Mouse (Mus musculus) ovary, postnatal 14 days (tissue): ENCODE results near the gene Abhd18.
A peak's percentile ranks its signal among the peaks of the same experiment; 100 is the strongest.
"Not testable (repeated sequence)": the region's sequence is repeated elsewhere in the genome, so short reads cannot be mapped to it uniquely, and the experiment has no call there.

Experiments used
- DNase-seq: peaks from one replicate; pipeline ENCODE4 v3.0.0; 2022; ENCODE audit warnings: low spot score

The Abhd18 gene

DNA sequence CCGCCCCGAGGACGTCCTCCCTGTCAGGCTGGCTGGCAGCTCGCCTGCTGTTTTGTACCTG, at the start of gene Abhd18:
Abhd18 (plus strand) TSS at position 14 of the 61 bp plus-strand sequence.
- DNase-seq, result not testable (repeated sequence)

- DNase-seq, result no peak
These were observed 48.7 kb upstream of the Abhd18 start for GRCm38 (mm10) chr3:40798054-40798453.

DNA sequence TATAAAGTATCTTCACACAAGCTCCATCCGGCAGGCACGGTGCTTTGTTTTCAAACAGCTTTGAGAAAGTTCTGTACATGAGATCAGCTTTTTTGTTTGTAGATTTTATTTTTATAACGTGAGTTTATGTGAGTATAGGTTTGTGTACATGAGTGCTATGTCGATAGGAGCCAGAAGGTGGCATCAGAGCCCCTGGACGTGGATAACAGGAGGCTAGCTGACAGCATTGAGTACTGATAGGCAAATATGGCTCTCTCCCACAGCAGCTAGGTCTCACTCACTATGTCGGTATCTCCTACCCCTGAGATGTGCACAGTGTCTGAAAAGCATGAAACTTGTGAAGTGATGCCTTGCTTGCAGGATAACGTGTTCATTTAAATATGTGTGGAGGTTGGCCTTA, 48.3 kb upstream of the Abhd18 start:
- no peak for DNase-seq

- peak; percentile 91 for DNase-seq
These were observed 47.0 kb upstream of the Abhd18 start, which contains the start of gene Plk4 for GRCm38 (mm10) chr3:40799530-40800372. Plk4 (plus strand) TSS chr3:40800019.

DNA sequence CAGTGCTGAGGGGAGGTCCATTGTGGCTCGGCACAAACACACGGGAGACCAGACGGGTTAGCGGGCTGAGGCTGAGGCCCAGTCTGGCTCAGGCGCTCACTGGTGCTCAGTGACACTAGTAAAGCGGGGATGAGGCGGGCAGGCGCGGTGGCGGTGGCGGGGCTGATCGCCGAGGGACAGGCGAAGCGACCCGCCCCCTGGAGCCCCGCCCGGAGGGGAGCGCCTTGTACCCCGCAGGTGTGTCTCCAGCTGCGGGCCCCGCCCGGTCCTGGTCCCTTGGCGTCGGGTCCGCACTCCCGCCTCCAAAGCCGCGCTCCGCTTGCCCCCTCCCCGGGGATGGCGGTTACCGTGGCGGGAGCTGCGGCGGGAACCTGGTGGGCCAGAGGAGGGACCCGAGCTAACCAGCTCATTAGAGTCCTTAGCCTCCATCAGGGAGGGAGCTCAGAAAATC, 46.4 kb upstream of the Abhd18 start:
- no peak for DNase-seq

DNA sequence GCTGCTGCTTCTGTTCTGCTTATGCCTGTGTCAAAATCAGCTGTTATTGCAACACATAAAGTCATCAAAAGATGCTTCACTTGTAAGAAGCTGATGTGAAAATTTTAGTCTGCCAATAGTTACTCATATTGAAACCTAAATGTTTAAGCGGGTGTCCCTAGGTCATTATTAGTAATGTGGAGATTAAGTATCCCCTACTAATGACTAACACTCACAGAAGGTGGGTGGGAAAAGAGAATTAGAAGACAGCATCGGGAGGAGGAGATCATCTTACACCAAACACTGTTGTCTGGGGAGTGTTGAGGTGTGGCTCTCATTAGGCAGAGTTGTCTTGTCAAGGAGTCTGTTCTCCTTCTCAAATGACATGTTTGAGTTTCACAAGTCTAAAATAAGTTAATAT, 39.9 kb upstream of the Abhd18 start:
- DNase-seq, result no peak

GRCm38 (mm10) chr3:40808686-40809085, 38.1 kb upstream of the Abhd18 start:
- no peak for DNase-seq

- DNase-seq, result no peak
These were observed 36.9 kb upstream of the Abhd18 start for GRCm38 (mm10) chr3:40809894-40810293.

- no peak for DNase-seq
These were observed 33.5 kb upstream of the Abhd18 start for GRCm38 (mm10) chr3:40813275-40813674.

DNA sequence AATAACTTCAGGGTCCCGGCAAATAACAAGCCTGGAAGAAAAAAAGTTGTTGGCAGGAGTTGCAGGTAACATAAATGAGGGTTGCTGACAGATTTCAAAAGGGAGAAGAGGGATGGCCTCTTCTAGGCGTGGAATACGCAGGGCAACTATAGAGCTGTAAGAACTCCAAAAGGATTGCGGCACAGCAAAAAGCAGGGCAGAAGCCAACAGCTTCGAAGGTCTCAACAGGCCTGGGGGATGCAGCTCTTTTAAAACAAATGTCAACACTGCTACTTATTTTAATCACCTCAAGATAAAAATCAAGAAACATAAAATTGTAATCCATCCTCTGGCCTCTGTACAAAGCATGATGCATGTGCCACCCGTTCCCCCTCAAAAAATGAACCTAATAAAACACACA, 1.2 kb upstream of the Abhd18 start:
- DNase-seq, result not testable (repeated sequence)

GRCm38 (mm10) chr3:40846473-40846956, 255 bp upstream of the Abhd18 start, which contains the start of gene Mfsd8:
Mfsd8 (minus strand) TSS chr3:40846886.
- DNase-seq, result peak; percentile 89

GRCm38 (mm10) chr3:40847018-40847417, 248 bp downstream of the Abhd18 start:
- DNase-seq, result peak; percentile 34

GRCm38 (mm10) chr3:40847936-40848335, 1.2 kb downstream of the Abhd18 start:
- not testable (repeated sequence) for DNase-seq

- DNase-seq, result not testable (repeated sequence)
These were observed 6.5 kb downstream of the Abhd18 start for GRCm38 (mm10) chr3:40853123-40853738.

DNA sequence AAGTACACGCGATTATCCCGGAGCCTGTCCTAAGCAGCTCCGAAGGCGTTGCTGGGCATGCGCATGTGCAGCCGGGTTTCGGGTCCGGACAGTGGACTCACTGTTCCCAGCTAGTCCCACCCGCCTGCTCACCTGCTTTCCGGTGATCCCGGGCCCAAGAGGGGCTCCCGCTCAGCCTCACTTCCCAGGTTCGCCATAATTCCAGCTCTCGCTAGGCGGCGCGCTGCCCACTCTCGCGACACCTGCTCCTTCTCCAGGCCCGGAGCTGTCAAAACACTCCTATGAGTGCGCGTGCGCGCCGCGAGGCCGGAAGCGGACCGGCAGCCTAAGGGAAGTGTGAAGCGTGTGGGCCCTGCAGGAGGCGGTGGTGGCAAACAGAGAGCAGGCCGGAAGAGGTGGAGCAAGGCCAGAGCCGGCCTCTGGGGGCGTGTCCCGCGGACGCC, 47.1 kb downstream of the Abhd18 start:
- peak; percentile 95 for DNase-seq

DNA sequence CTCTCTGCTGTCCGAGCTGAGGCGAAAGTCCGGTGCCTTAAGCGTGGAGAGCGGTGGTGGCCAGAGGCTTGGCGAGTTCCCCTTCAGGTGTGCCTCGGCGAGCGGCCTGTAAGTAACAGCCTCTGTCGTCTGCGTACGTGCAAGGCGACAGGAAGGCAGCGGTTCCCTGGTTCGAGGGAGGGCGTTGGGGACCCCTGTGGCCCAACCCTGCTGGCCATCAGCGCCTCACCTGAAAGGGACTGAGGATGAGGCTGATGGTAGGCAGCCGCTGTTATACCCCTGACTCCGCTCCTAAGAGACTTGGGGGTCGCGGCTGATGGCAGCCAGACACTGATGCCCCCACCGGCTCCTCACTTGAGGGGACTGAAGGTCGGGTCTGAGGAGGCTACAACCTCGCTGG, 47.6 kb downstream of the Abhd18 start:
- not testable (repeated sequence) for DNase-seq

- DNase-seq, result not testable (repeated sequence)
These were observed 55.7 kb downstream of the Abhd18 start, which contains the start of gene 1700034I23Rik for GRCm38 (mm10) chr3:40902443-40902842. 1700034I23Rik (minus strand) TSS chr3:40902543.

DNA sequence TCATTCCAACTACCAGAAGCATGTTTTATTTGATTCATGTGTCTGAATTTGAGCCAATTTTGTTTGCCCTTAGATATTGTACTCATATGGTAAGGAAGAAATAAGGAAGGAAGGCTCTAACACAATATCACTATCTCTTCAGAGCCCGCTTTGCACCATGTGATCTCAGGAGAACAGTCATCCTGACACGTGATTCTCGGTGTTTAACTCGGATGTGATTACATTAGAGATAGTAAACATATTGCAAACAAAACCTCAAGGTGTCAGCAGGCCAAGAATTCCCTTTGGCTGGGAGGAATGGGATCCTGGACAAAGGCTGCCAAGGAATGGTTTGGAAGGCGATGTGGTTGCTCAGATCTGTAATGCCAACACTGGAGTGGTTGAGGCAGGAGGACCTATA, 91.4 kb downstream of the Abhd18 start:
- DNase-seq, result no peak

DNA sequence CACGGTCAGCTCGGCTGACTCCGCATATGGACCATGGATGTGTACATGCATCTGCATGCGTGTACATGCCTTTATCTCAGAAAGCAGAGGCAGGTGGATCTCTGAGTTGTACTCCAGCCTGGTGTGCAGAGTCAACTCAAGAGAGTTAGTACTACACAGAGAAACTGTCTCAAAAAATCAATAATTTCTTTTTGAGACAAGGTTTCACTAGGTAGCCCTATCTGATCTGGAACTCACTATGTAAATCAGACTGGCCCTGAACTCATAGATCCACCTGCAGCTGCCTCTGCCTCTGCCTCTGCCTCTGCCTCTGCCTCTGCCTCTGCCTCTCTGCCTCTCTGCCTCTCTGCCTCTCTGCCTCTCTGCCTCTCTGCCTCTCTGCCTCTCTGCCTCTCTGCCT, 91.8 kb downstream of the Abhd18 start:
- DNase-seq, result no peak

DNA sequence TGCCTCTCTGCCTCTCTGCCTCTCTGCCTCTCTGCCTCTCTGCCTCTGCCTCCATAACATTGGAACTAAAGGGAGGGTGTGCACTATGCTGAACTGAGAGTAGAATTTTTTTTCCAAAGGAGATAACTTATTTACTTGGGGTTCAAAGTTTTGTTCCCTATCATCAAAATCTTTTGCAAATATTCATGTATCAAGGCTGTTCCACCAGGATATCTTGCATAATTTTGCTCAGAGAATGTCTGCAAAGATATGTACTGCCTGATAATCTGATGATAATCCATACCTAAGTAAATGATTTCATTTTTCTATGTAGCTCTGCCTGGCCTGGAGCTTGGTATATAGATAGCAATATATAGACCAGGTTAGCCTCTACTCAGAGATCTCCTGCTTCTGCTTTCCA, 92.2 kb downstream of the Abhd18 start:
- no peak for DNase-seq

DNA sequence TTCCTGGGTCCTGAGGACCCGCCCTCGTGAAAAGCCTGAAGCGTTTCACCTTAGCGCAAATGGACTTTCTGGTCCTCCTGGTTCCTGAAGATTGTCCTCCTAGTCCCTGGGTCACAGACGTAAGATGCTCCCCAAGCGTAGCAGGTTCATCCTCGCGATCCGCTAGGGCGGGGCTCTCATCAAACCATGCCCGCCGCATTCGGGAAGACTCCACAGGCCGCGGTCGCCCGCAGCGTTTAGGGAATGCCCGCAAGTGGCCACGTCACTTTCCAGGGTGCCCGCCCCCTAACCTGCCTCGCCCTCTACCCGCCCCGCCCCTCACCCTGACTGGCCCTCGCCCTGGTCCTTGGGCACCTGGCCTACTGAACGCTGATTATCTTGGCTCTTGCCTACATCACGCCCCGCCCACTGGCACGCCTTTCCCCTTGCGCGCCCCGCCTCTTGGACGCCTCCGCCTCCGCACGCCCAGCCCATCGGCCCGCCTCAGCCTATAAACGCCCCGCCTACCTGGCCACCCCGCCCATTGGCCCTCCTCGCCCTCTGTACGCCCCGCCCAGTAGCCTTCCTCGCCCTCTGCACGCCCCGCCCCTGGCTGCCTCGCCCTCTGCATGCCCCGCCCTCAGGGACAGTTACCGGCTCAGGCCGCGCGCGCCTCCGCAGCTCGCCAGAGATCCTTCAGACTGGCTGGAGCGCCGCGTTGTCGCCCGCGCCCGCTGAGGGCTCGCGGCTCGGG, 102.6 kb downstream of the Abhd18 start, which contains the start of gene Larp1b:
Larp1b (plus strand) TSS at position 659 of the 733 bp plus-strand sequence.
- peak; percentile 98 for DNase-seq

GRCm38 (mm10) chr3:40949903-40950600, 103.3 kb downstream of the Abhd18 start:
- peak; percentile 33 for DNase-seq
